Mouse (Mus musculus) myocyte (in vitro differentiated cells): ENCODE measurements around the gene Exph5.

ENCODE experiments used
- CEBPB ChIP-seq: IDR thresholded peaks from 2 replicates; pipeline ENCODE4 v1.6.1; 2011; ENCODE audit warnings: mild to moderate bottlenecking, moderate library complexity; ENCODE audit not compliant: poor library complexity, insufficient read depth, severe bottlenecking
- MAX ChIP-seq: IDR thresholded peaks from one replicate; pipeline ENCODE4 v1.6.1; 2011; ENCODE audit warnings: low read depth, mild to moderate bottlenecking, control low read depth
- POLR2A ChIP-seq: IDR thresholded peaks from one replicate; pipeline ENCODE4 v1.6.1; 2011; ENCODE audit warnings: low read depth, mild to moderate bottlenecking, control low read depth, moderate library complexity; ENCODE audit not compliant: insufficient read length
- REST ChIP-seq: IDR thresholded peaks from one replicate; pipeline ENCODE4 v1.6.1; 2011; ENCODE audit warnings: mild to moderate bottlenecking, control low read depth, moderate library complexity; ENCODE audit not compliant: insufficient read depth, insufficient read length
- TCF12 ChIP-seq: IDR thresholded peaks from one replicate; pipeline ENCODE4 v1.6.1; 2011; ENCODE audit warnings: mild to moderate bottlenecking, control low read depth; ENCODE audit not compliant: poor library complexity, insufficient read depth, severe bottlenecking
- TCF3 ChIP-seq: IDR thresholded peaks from one replicate; pipeline ENCODE4 v1.6.1; 2011; ENCODE audit warnings: low read depth, control low read depth; ENCODE audit not compliant: insufficient read length
- USF1 ChIP-seq: IDR thresholded peaks from one replicate; pipeline ENCODE4 v1.6.1; 2011; ENCODE audit warnings: low read depth, mild to moderate bottlenecking, control low read depth, moderate library complexity

- no peak for TF ChIP-seq TCF12
- no peak for TF ChIP-seq POLR2A
- TF ChIP-seq MAX: no peak
- peak; percentile 55; the same call in 1 of the 2 replicates for TF ChIP-seq CEBPB
- TF ChIP-seq TCF3: no peak
- TF ChIP-seq REST: no peak
- no peak for TF ChIP-seq USF1
Measured at GRCm38 (mm10) chr9:53397685-53398387, 96.4 kb downstream of the Exph5 start.
